8 mouse cellular contexts compared by ENCODE assay signal in the genomic region with DNA sequence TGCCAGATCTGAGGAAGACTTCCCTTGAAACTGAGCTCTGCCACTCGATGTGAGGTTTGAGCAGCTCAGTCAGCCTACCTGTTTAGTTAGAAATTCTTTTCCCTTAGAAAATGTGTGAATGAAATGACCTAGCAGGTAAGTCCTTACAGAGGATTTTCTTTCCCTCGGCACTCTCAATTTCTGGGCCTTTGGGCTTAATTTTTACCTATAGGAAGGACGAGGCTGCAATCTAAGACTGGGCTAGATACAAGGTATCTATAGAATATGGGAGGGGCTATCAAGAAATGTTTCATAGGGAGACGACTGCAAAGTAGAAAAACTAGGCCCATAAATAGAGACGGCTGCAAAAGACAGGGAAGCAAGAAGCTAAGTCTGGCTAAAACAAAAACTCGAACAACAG. TPM values are rescaled to one million over a fixed set of nuclear protein-coding genes. Genes with fewer than 3 reads are reported as not detected.
DNase-seq lines count a peak whose midpoint lies in the region; ATAC-seq and TF ChIP-seq lines count a peak whose summit lies in the region.

No protein-coding gene starts in this region.

- peak overlapping the region; percentile 35 for H3K27ac ChIP-seq in liver, adult 2 months (replicated peaks; ENCODE audit: insufficient read depth, low read depth, low read length)
- H3K27ac ChIP-seq in embryonic facial prominence, embryonic 10.5 days (replicated peaks), result peak overlapping the region; percentile 88
- peak overlapping the region; percentile 63 for H3K27ac ChIP-seq in intestine, embryonic 16.5 days (ENCODE audit: low read length)
- peak overlapping the region; percentile 85 for H3K27ac ChIP-seq in neural tube, embryonic 15.5 days (replicated peaks)

- H3K4me2 ChIP-seq in intestine, embryonic 16.5 days (ENCODE audit: low read depth, low read length), result peak overlapping the region; percentile 73
- peak overlapping the region; percentile 72 for H3K4me2 ChIP-seq in neural tube, embryonic 15.5 days

- DNase-seq in liver, adult 2 months (ENCODE audit: extremely low read depth, low read depth, low spot score), result no peak
- DNase-seq in liver, result no peak
- no peak for DNase-seq in embryonic facial prominence, embryonic 10.5 days (ENCODE audit: low spot score)
- DNase-seq in urinary bladder, postnatal 36 days (ENCODE audit: low spot score in 2 of 2), result no peak
- DNase-seq in ovary, adult 18-20 months (ENCODE audit: low spot score), result no peak
- DNase-seq in adrenal gland, postnatal 25 days, result no peak

- H3K36me3 ChIP-seq in liver, adult 2 months (ENCODE audit: control insufficient read depth, insufficient read depth, low read length), result 0 out of 2 replicates have a peak, but pooled peaks cover 1% of the 10 kb centered on the region
- peaks cover 33% of the 10 kb centered on the region for H3K36me3 ChIP-seq in embryonic facial prominence, embryonic 10.5 days (replicated peaks)
- no peaks in the 10 kb centered on the region for H3K36me3 ChIP-seq in intestine, embryonic 16.5 days (ENCODE audit: control insufficient read depth, insufficient read depth, low read length)
- 0 out of 2 replicates have a peak, but pooled peaks cover 3% of the 10 kb centered on the region for H3K36me3 ChIP-seq in neural tube, embryonic 15.5 days

- no peak for TF ChIP-seq POLR2A in liver, adult 2 months (IDR thresholded peaks at IDR 0.05; ENCODE audit: extremely low read depth, insufficient read depth, low read length)

- H3K27me3 ChIP-seq in liver, adult 2 months (ENCODE audit: control insufficient read depth, insufficient read depth, low read length), result no peaks in the 10 kb centered on the region
- H3K27me3 ChIP-seq in embryonic facial prominence, embryonic 10.5 days (replicated peaks; ENCODE audit: low read depth, poor library complexity, severe bottlenecking), result no peaks in the 10 kb centered on the region
- H3K27me3 ChIP-seq in intestine, embryonic 16.5 days (replicated peaks; ENCODE audit: control insufficient read depth, insufficient read depth, low read length), result no peaks in the 10 kb centered on the region
- H3K27me3 ChIP-seq in neural tube, embryonic 15.5 days (replicated peaks), result no peaks in the 10 kb centered on the region

- TF ChIP-seq CTCF in liver, adult 2 months (IDR thresholded peaks at IDR 0.05; ENCODE audit: low read depth, low read length), result no peak

- no peak for ATAC-seq in intestine, embryonic 16.5 days
- ATAC-seq in neural tube, embryonic 15.5 days (ENCODE audit: low FRiP score), result no peak

- WGBS in liver, adult 2 months, result 1% methylated on average over 6 of the region's 6 CpGs
- WGBS in embryonic facial prominence, embryonic 10.5 days, result 11% methylated on average over 6 of the region's 6 CpGs
- WGBS in intestine, embryonic 16.5 days, result 3% methylated on average over 6 of the region's 6 CpGs
- WGBS in neural tube, embryonic 15.5 days, result 9% methylated on average over 6 of the region's 6 CpGs

- H3K4me3 ChIP-seq in liver, adult 2 months (ENCODE audit: insufficient read depth, low read depth, low read length), result peak overlapping the region; percentile 84
- peak overlapping the region; percentile 82 for H3K4me3 ChIP-seq in embryonic facial prominence, embryonic 10.5 days
- H3K4me3 ChIP-seq in intestine, embryonic 16.5 days (ENCODE audit: low read length), result peak overlapping the region; percentile 78
- peak overlapping the region; percentile 65 for H3K4me3 ChIP-seq in neural tube, embryonic 15.5 days (replicated peaks)

- peak overlapping the region; percentile 84; the same call in 1 of the 2 replicates for H3K9ac ChIP-seq in liver, adult 2 months (ENCODE audit: low read depth, low read length)
- H3K9ac ChIP-seq in intestine, embryonic 16.5 days (ENCODE audit: low read depth, low read length), result peak overlapping the region; percentile 86
- peak overlapping the region; percentile 72 for H3K9ac ChIP-seq in neural tube, embryonic 15.5 days (replicated peaks)

- H3K9me3 ChIP-seq in embryonic facial prominence, embryonic 10.5 days, result no peaks in the 10 kb centered on the region
- H3K9me3 ChIP-seq in intestine, embryonic 16.5 days (ENCODE audit: control insufficient read depth, low read length), result no peaks in the 10 kb centered on the region
- no peaks in the 10 kb centered on the region for H3K9me3 ChIP-seq in neural tube, embryonic 15.5 days (replicated peaks)

- H3K79me2 ChIP-seq in liver, adult 2 months (ENCODE audit: control insufficient read depth, insufficient read depth, low read length), result peaks cover 6% of the 10 kb centered on the region; the same call in 1 of the 2 replicates

- peaks cover 2% of the 10 kb centered on the region; the same call in 1 of the 2 replicates for H3K4me1 ChIP-seq in liver, adult 2 months (ENCODE audit: control insufficient read depth, insufficient read depth, low read length)
- peaks cover 16% of the 10 kb centered on the region for H3K4me1 ChIP-seq in embryonic facial prominence, embryonic 10.5 days
- 0 out of 2 replicates have a peak, but pooled peaks cover 3% of the 10 kb centered on the region for H3K4me1 ChIP-seq in intestine, embryonic 16.5 days (ENCODE audit: control insufficient read depth, insufficient read depth, low read length)
- H3K4me1 ChIP-seq in neural tube, embryonic 15.5 days, result peaks cover 20% of the 10 kb centered on the region

RNA-seq across cellular contexts. Expression of a gene that starts 0.7 kb away (rescaled TPM):
- total RNA-seq in liver, adult 2 months (2014; rRNA removed), result 13.2 and 17.1 TPM in 2 replicates
- polyA plus RNA-seq in liver, adult 2 months (2012; rRNA removed), result 1.6 and 1.8 TPM in 2 replicates
- polyA plus RNA-seq in embryonic facial prominence, embryonic 10.5 days (2016; fragmentation: Nextera tagmentation; extraction: Ambion mirVana), result 204 and 210 TPM in 2 replicates
- 119 and 126 TPM in 2 replicates for polyA plus RNA-seq in intestine, embryonic 16.5 days (2015; fragmentation: Nextera tagmentation; extraction: Ambion mirVana)
- 49.3 and 70.9 TPM in 2 replicates for polyA plus RNA-seq in neural tube, embryonic 15.5 days (2015; fragmentation: Nextera tagmentation; extraction: Ambion mirVana)
- total RNA-seq in adrenal gland, postnatal 25 days (2021), result 19.8 and 27.5 TPM in 2 replicates

RNA-seq across cellular contexts. Expression of a gene that starts 0.8 kb away (rescaled TPM):
- 17.0 and 17.3 TPM in 2 replicates for total RNA-seq in liver, adult 2 months (2014; rRNA removed)
- polyA plus RNA-seq in liver, adult 2 months (2012; rRNA removed), result 12.1 and 15.0 TPM in 2 replicates
- 15.4 and 19.2 TPM in 2 replicates for polyA plus RNA-seq in embryonic facial prominence, embryonic 10.5 days (2016; fragmentation: Nextera tagmentation; extraction: Ambion mirVana)
- polyA plus RNA-seq in intestine, embryonic 16.5 days (2015; fragmentation: Nextera tagmentation; extraction: Ambion mirVana), result 27.0 and 29.4 TPM in 2 replicates
- 52.2 and 62.2 TPM in 2 replicates for polyA plus RNA-seq in neural tube, embryonic 15.5 days (2015; fragmentation: Nextera tagmentation; extraction: Ambion mirVana)
- 15.7 and 19.1 TPM in 2 replicates for total RNA-seq in adrenal gland, postnatal 25 days (2021)

RNA-seq across cellular contexts. Expression of a gene that starts 0.9 kb away (rescaled TPM):
- total RNA-seq in liver, adult 2 months (2014; rRNA removed), result 2.0 and 2.8 TPM in 2 replicates
- 0.70 TPM in 1 of 2 replicates, not detected in the other for polyA plus RNA-seq in liver, adult 2 months (2012; rRNA removed)
- polyA plus RNA-seq in embryonic facial prominence, embryonic 10.5 days (2016; fragmentation: Nextera tagmentation; extraction: Ambion mirVana), result 6.9 and 7.1 TPM in 2 replicates
- polyA plus RNA-seq in intestine, embryonic 16.5 days (2015; fragmentation: Nextera tagmentation; extraction: Ambion mirVana), result 5.6 and 6.2 TPM in 2 replicates
- polyA plus RNA-seq in neural tube, embryonic 15.5 days (2015; fragmentation: Nextera tagmentation; extraction: Ambion mirVana), result 9.4 and 9.6 TPM in 2 replicates
- total RNA-seq in adrenal gland, postnatal 25 days (2021), result 4.8 TPM in 1 of 2 replicates, not detected in the other

RNA-seq across cellular contexts. Expression of a gene that starts 49.3 kb away (rescaled TPM):
- 9.3 and 10.0 TPM in 2 replicates for total RNA-seq in liver, adult 2 months (2014; rRNA removed)
- polyA plus RNA-seq in liver, adult 2 months (2012; rRNA removed), result 1.1 and 1.8 TPM in 2 replicates
- 26.8 and 28.6 TPM in 2 replicates for polyA plus RNA-seq in embryonic facial prominence, embryonic 10.5 days (2016; fragmentation: Nextera tagmentation; extraction: Ambion mirVana)
- 16.7 and 16.9 TPM in 2 replicates for polyA plus RNA-seq in intestine, embryonic 16.5 days (2015; fragmentation: Nextera tagmentation; extraction: Ambion mirVana)
- 22.2 and 24.1 TPM in 2 replicates for polyA plus RNA-seq in neural tube, embryonic 15.5 days (2015; fragmentation: Nextera tagmentation; extraction: Ambion mirVana)
- 19.2 and 19.7 TPM in 2 replicates for total RNA-seq in adrenal gland, postnatal 25 days (2021)

Comparison
In these comparisons a context has a peak if more than half of its experiments do, and no peak if none do; other contexts are left out.
1. H3K27ac ChIP-seq: peak in every context shown above with its lines; median percentile 88 in embryonic facial prominence, embryonic 10.5 days; 85 in neural tube, embryonic 15.5 days; 63 in intestine, embryonic 16.5 days; 35 in liver, adult 2 months.
2. RNA of a gene that starts 0.7 kb away (polyA plus RNA-seq): 204 to 210 TPM in embryonic facial prominence, embryonic 10.5 days, 119 to 126 TPM in intestine, embryonic 16.5 days and 49.3 to 70.9 TPM in neural tube, embryonic 15.5 days; 1.6 to 1.8 TPM in liver, adult 2 months; every median in the first group is over 10 times any median in the second.
3. Peak in every context shown above with its lines, with median percentiles within 50 percentile points of each other: H3K4me3 ChIP-seq and H3K9ac ChIP-seq.